Mouse (Mus musculus) CD4-positive, CD25-positive, alpha-beta regulatory T cell, adult 2 months (primary cell): ENCODE data around the gene Tmem236.

ENCODE experiments used
- DNase-seq: peaks from one replicate; pipeline ENCODE4 v3.0.0-alpha.2; 2012; ENCODE audit warnings: low read depth, low spot score

The Tmem236 gene

GRCm38 (mm10) chr2:14174334-14174733 is at the start of gene Tmem236:
Gene Tmem236 (plus strand): TSS chr2:14174523.
- no peak for DNase-seq

GRCm38 (mm10) chr2:14126387-14126786 is 47.9 kb upstream of the Tmem236 start:
- DNase-seq: no peak

- no peak for DNase-seq
Observed at GRCm38 (mm10) chr2:14127629-14128028, 46.7 kb upstream of the Tmem236 start.

- peak; percentile 57 for DNase-seq
Observed at GRCm38 (mm10) chr2:14130641-14131339, 43.5 kb upstream of the Tmem236 start.

- DNase-seq: no peak
Observed at GRCm38 (mm10) chr2:14132468-14133326, 41.6 kb upstream of the Tmem236 start.

- no peak for DNase-seq
Observed at GRCm38 (mm10) chr2:14136906-14137305, 37.4 kb upstream of the Tmem236 start.

GRCm38 (mm10) chr2:14139590-14139989 is 34.7 kb upstream of the Tmem236 start:
- no peak for DNase-seq

GRCm38 (mm10) chr2:14140044-14140443 is 34.3 kb upstream of the Tmem236 start:
- DNase-seq: no peak

- DNase-seq: no peak
Observed at GRCm38 (mm10) chr2:14145311-14145710, 29.0 kb upstream of the Tmem236 start.

- DNase-seq: peak; percentile 42
Observed at GRCm38 (mm10) chr2:14146913-14147312, 27.4 kb upstream of the Tmem236 start.

GRCm38 (mm10) chr2:14150829-14151228 is 23.5 kb upstream of the Tmem236 start:
- DNase-seq: no peak

- DNase-seq: no peak
Observed at GRCm38 (mm10) chr2:14151854-14152253, 22.5 kb upstream of the Tmem236 start.

- DNase-seq: no peak
Observed at GRCm38 (mm10) chr2:14159047-14159446, 15.3 kb upstream of the Tmem236 start.

- no peak for DNase-seq
Observed at GRCm38 (mm10) chr2:14159756-14160155, 14.6 kb upstream of the Tmem236 start.

GRCm38 (mm10) chr2:14164459-14165030 is 9.8 kb upstream of the Tmem236 start:
- no peak for DNase-seq

GRCm38 (mm10) chr2:14165066-14165465 is 9.3 kb upstream of the Tmem236 start:
- no peak for DNase-seq

- no peak for DNase-seq
Observed at GRCm38 (mm10) chr2:14165618-14166344, 8.5 kb upstream of the Tmem236 start.

GRCm38 (mm10) chr2:14167721-14168120 is 6.6 kb upstream of the Tmem236 start:
- DNase-seq: no peak

- DNase-seq: no peak
Observed at GRCm38 (mm10) chr2:14176460-14177193, 2.3 kb downstream of the Tmem236 start.

GRCm38 (mm10) chr2:14184375-14184774 is 10.1 kb downstream of the Tmem236 start:
- DNase-seq: no peak

GRCm38 (mm10) chr2:14190684-14191083 is 16.4 kb downstream of the Tmem236 start:
- DNase-seq: peak; percentile 8
